Mouse (Mus musculus): ENCODE data around the gene Armc6. TPM values are rescaled to one million over a fixed set of nuclear protein-coding genes. Genes with fewer than 3 reads are reported as not detected.
A peak's percentile ranks its signal among the peaks of the same experiment; 100 is the strongest.

The Armc6 gene
- polyA plus RNA-seq, 1 experiment from 2014 or later = 48.4 TPM

- Histone ChIP-seq H3K4me3 (peak overlapping the region; percentile 62), H3K4me1 (peaks cover 11% of the 10 kb centered on the region), H3K4me2 (replicated peaks) (peak overlapping the region; percentile 91), H3K36me3 (no peaks in the 10 kb centered on the region), H3K27me3 (peaks cover 19% of the 10 kb centered on the region), H3K27ac (no peak overlapping the region), H3K9ac (peak overlapping the region; percentile 73; the same call in 1 of the 2 replicates), H3K9me3 (replicated peaks) (no peaks in the 10 kb centered on the region)
- 72% methylated on average over 1 of the region's 1 CpGs for WGBS
- ATAC-seq (ENCODE audit: low FRiP score) = no peak
Measured at GRCm38 (mm10) chr8:70211275-70211674, 23.0 kb downstream of the Armc6 start.

DNA sequence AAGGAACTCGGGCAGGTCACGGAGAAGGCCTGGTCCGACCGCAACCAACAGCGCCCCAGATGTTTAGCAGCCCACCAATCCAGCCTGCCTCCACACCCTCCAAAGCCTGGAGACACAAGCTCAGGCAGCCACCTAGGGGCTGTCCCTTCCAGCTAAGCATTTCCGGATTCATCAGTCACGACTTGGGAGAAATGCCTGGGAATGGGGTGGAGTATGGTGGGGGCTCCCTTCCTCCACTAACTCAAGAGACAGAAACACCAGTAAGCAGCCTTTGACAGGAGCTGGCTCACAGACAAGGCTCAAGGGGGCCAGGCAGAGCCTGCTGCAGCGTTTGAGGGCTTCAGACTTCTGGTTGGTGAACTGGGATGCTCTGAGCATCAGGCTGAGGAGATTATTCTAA is 23.7 kb downstream of the Armc6 start:
- Histone ChIP-seq H3K4me2 (replicated peaks) (0 out of 2 replicates have a peak overlapping the region, but pooled peaks have one; percentile 27), H3K4me1 (peaks cover 11% of the 10 kb centered on the region), H3K4me3 (no peak overlapping the region), H3K36me3 (no peaks in the 10 kb centered on the region), H3K9ac (no peak overlapping the region), H3K27me3 (peaks cover 19% of the 10 kb centered on the region), H3K27ac (no peak overlapping the region), H3K9me3 (replicated peaks) (no peaks in the 10 kb centered on the region)
- 29% methylated on average over 8 of the region's 8 CpGs for WGBS
- ATAC-seq (ENCODE audit: low FRiP score) = no peak

DNA sequence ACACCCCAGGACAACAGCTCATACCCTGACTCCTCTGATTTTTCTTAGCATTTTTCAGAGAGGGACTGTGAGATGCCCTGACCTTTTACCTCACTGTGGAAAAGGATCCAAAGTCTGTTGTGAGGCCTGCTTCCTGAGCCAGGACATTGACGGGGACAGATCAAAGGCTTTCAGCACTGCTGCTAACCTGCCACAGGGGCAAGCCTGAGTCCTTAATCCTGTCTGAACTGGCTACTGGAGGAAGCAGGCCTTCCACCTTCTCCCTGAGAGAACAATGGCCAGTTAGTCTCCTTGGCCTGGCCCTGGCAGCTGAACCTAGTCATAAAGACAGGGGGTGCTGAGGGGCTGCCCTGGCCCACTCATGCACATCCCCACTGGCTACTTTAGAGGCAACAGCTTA is 26.1 kb downstream of the Armc6 start:
- no peak overlapping the region for H3K27ac ChIP-seq
- H3K4me1 ChIP-seq = peaks cover 9% of the 10 kb centered on the region
- H3K4me2 ChIP-seq (replicated peaks) = no peak overlapping the region
- ATAC-seq (ENCODE audit: low FRiP score) = no peak
- H3K4me3 ChIP-seq = no peak overlapping the region
- H3K36me3 ChIP-seq = no peaks in the 10 kb centered on the region
- 50% methylated on average over 1 of the region's 1 CpGs for WGBS
- no peaks in the 10 kb centered on the region for H3K9me3 ChIP-seq (replicated peaks)
- H3K27me3 ChIP-seq = peaks cover 19% of the 10 kb centered on the region
- H3K9ac ChIP-seq = no peak overlapping the region

- Histone ChIP-seq H3K36me3 (no peaks in the 10 kb centered on the region), H3K4me1 (0 out of 2 replicates have a peak, but pooled peaks cover 6% of the 10 kb centered on the region), H3K9ac (no peak overlapping the region), H3K27ac (no peak overlapping the region), H3K27me3 (peaks cover under 1% of the 10 kb centered on the region; the same call in 1 of the 2 replicates), H3K4me3 (no peak overlapping the region), H3K9me3 (replicated peaks) (no peaks in the 10 kb centered on the region), H3K4me2 (replicated peaks) (no peak overlapping the region)
- ATAC-seq (ENCODE audit: low FRiP score) = no peak
- 75% methylated on average over 1 of the region's 1 CpGs for WGBS
Measured at GRCm38 (mm10) chr8:70204757-70205156, 29.5 kb downstream of the Armc6 start.

DNA sequence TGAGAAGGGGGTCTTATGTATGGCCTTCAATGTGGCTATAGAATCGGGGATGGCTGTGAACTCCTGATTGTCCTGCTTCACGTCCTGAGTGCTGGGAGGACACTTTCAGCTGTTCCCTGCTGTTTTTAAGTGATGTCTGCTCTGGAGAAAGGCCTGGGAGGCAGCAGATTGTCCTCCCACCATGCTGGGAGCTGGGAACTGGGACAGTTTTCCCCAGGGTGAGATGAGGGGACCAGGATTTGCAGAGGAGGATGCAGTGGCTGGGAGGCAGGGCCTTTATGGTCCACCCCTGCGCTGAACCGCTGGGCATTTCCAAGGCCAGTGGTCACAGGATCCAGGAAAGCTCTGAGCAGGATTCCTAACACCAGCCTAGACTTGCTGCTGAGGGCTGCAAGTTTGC is 31.2 kb downstream of the Armc6 start:
- H3K9ac ChIP-seq = no peak overlapping the region
- no peak for ATAC-seq (ENCODE audit: low FRiP score)
- H3K4me1 ChIP-seq = 0 out of 2 replicates have a peak, but pooled peaks cover 6% of the 10 kb centered on the region
- H3K27ac ChIP-seq = no peak overlapping the region
- H3K4me2 ChIP-seq (replicated peaks) = no peak overlapping the region
- 81% methylated on average over 4 of the region's 4 CpGs for WGBS
- H3K36me3 ChIP-seq = no peaks in the 10 kb centered on the region
- H3K4me3 ChIP-seq = no peak overlapping the region
- no peaks in the 10 kb centered on the region for H3K9me3 ChIP-seq (replicated peaks)
- no peaks in the 10 kb centered on the region for H3K27me3 ChIP-seq

DNA sequence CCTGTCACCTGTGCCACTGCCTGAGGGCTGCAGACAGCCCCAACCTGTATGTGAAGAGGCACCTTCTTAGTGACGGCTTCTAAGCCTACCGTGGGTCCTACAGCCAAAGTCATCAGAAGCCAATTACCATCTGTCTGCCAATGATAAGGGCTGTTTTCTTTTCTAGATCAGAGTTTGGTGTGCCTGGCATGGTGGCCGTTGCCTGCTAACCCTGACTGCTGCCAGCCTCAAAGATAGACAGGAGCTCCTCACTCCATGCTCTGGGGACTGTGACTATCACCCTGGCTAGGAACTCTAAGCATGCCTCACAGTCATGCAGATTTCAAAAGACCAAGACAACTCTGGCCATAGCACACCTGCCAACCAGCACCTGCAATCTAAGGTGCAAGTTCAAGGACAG is 32.8 kb downstream of the Armc6 start:
- WGBS = 79% methylated on average over 3 of the region's 3 CpGs
- Histone ChIP-seq H3K9me3 (replicated peaks) (no peaks in the 10 kb centered on the region), H3K9ac (no peak overlapping the region), H3K4me3 (no peak overlapping the region), H3K4me2 (replicated peaks) (no peak overlapping the region), H3K27ac (no peak overlapping the region), H3K27me3 (no peaks in the 10 kb centered on the region; the same call in 1 of the 2 replicates), H3K36me3 (no peaks in the 10 kb centered on the region), H3K4me1 (0 out of 2 replicates have a peak, but pooled peaks cover 6% of the 10 kb centered on the region)
- ATAC-seq (ENCODE audit: low FRiP score) = no peak

DNA sequence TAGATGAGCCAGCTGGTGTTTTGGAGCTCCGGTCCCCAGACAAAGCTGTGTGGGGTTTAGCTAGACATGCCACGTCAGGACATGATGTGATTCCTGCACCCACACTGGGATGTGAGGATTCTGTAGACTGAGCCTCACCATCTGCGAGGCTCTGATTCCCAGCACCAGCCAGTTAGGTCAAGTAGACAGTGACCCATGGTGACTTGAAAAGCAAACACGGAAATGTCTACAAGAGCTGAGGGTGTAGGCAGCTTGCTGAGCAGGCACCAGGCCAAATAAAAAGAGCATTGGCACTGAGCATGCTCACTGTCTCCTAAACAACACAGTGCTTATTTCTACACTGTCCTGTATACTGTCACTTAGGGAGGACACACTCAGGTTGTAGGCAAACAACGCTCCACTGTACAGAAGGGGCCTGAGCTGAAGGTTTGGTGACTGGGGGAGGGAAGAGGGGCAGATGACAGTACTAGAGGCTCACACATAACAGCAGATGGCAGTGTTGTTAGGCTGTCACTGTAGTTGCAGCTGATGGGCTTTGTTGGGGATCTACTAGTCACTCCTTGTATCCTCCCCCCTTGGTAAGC is 34.1 kb downstream of the Armc6 start:
- 0 out of 2 replicates have a peak overlapping the region, but pooled peaks have one; percentile 10 for H3K9ac ChIP-seq
- H3K4me2 ChIP-seq (replicated peaks) = no peak overlapping the region
- no peak overlapping the region for H3K27ac ChIP-seq
- H3K4me1 ChIP-seq = 0 out of 2 replicates have a peak, but pooled peaks cover 6% of the 10 kb centered on the region
- no peaks in the 10 kb centered on the region; the same call in 1 of the 2 replicates for H3K27me3 ChIP-seq
- H3K9me3 ChIP-seq (replicated peaks) = no peaks in the 10 kb centered on the region
- H3K4me3 ChIP-seq = no peak overlapping the region
- no peak for ATAC-seq (ENCODE audit: low FRiP score)
- H3K36me3 ChIP-seq = no peaks in the 10 kb centered on the region
- 68% methylated on average over 5 of the region's 5 CpGs for WGBS

GRCm38 (mm10) chr8:70197603-70198002 is 36.7 kb downstream of the Armc6 start:
- 50% methylated on average over 7 of the region's 7 CpGs for WGBS
- 0 out of 2 replicates have a peak overlapping the region, but pooled peaks have one; percentile 0 for H3K9ac ChIP-seq
- ATAC-seq (ENCODE audit: low FRiP score) = no peak

DNA sequence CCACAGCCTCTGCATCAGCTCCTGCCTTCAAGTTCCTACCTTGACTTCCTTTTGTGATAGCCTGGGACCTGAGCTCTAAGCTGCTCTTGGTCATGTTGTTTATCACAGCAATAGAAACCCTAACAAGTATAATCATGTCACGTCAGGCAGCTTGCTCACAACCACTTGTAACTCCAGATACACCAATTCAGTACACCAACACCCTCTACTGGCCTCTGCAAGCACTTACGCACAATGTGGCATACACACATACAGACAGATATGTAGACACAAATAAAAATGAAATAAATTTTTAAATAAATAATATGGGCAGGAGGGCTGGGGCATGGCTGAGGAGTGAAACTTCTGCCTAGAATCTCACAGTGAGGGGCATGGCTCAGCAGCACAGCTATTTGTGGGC is 38.5 kb downstream of the Armc6 start:
- Histone ChIP-seq H3K4me3 (no peak overlapping the region), H3K27me3 (no peaks in the 10 kb centered on the region; the same call in 1 of the 2 replicates), H3K36me3 (no peaks in the 10 kb centered on the region), H3K4me2 (replicated peaks) (no peak overlapping the region), H3K9ac (no peak overlapping the region), H3K9me3 (replicated peaks) (no peaks in the 10 kb centered on the region), H3K27ac (no peak overlapping the region), H3K4me1 (0 out of 2 replicates have a peak, but pooled peaks cover 9% of the 10 kb centered on the region)
- no peak for ATAC-seq (ENCODE audit: low FRiP score)
- 82% methylated on average over 2 of the region's 2 CpGs for WGBS

More at GRCm38 (mm10) chr8:70197603-70198002, 36.7 kb downstream of the Armc6 start:
- Histone ChIP-seq H3K9me3 (replicated peaks) (no peaks in the 10 kb centered on the region), H3K4me1 (0 out of 2 replicates have a peak, but pooled peaks cover 6% of the 10 kb centered on the region), H3K27me3 (no peaks in the 10 kb centered on the region; the same call in 1 of the 2 replicates), H3K4me2 (replicated peaks) (no peak overlapping the region), H3K36me3 (no peaks in the 10 kb centered on the region), H3K27ac (no peak overlapping the region), H3K4me3 (no peak overlapping the region)

- Histone ChIP-seq H3K27ac (no peak overlapping the region), H3K4me3 (no peak overlapping the region), H3K36me3 (no peaks in the 10 kb centered on the region), H3K9ac (no peak overlapping the region), H3K4me2 (replicated peaks) (no peak overlapping the region), H3K9me3 (replicated peaks) (no peaks in the 10 kb centered on the region), H3K27me3 (no peaks in the 10 kb centered on the region; the same call in 1 of the 2 replicates), H3K4me1 (0 out of 2 replicates have a peak, but pooled peaks cover 3% of the 10 kb centered on the region)
- 76% methylated on average over 3 of the region's 3 CpGs for WGBS
- no peak for ATAC-seq (ENCODE audit: low FRiP score)
Measured at GRCm38 (mm10) chr8:70194191-70194590, 40.1 kb downstream of the Armc6 start.

DNA sequence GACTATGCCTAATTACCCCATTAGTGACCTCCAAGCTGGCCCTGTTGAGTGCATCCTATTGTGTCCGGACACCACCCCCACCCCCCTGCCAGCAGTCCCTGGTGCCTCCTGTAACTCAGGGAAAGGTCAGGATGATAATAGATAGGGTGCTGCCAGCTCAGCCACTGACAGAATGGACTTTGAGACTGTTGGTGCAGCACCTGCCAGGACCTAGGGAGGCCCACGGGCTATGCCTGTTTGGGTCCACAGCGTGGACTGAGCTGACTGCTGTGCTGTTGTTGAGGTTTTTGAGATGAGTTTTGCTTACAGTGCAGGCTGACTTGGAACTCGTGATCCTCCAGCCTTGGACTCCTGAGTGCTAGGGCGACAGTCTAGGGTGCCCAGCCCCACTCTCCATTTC is 41.0 kb downstream of the Armc6 start:
- no peak overlapping the region for H3K4me2 ChIP-seq (replicated peaks)
- H3K4me1 ChIP-seq = 0 out of 2 replicates have a peak, but pooled peaks cover 3% of the 10 kb centered on the region
- H3K27ac ChIP-seq = no peak overlapping the region
- no peak for ATAC-seq (ENCODE audit: low FRiP score)
- no peak overlapping the region for H3K4me3 ChIP-seq
- no peaks in the 10 kb centered on the region for H3K36me3 ChIP-seq
- no peaks in the 10 kb centered on the region for H3K9me3 ChIP-seq (replicated peaks)
- WGBS = 56% methylated on average over 5 of the region's 5 CpGs
- no peaks in the 10 kb centered on the region; the same call in 1 of the 2 replicates for H3K27me3 ChIP-seq
- peak overlapping the region; percentile 19; the same call in 1 of the 2 replicates for H3K9ac ChIP-seq

DNA sequence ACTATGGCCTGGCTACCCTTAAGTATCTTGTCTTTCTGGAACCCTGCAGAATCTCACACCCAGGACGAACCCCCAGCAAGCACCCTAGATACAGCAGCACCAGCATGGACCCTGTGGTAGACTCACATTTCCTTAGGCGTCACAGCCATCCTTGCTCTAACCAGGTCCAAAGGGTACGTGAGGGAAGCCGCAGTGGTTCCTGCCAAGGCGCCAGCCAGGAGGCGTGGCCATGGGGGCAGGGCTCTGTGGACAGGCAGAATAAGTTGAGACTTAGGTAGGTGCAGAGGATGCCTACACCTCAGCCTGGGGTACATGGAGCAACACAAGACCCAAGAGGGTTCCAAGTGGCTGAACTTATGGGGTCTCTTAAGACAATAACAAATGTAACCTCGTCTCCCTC is 45.6 kb downstream of the Armc6 start:
- 70% methylated on average over 7 of the region's 7 CpGs for WGBS
- H3K4me2 ChIP-seq (replicated peaks) = no peak overlapping the region
- H3K36me3 ChIP-seq = no peaks in the 10 kb centered on the region
- no peak overlapping the region for H3K9ac ChIP-seq
- 0 out of 2 replicates have a peak, but pooled peaks cover 3% of the 10 kb centered on the region for H3K4me1 ChIP-seq
- no peak for ATAC-seq (ENCODE audit: low FRiP score)
- no peak overlapping the region for H3K4me3 ChIP-seq
- H3K27me3 ChIP-seq = no peaks in the 10 kb centered on the region
- H3K27ac ChIP-seq = no peak overlapping the region
- H3K9me3 ChIP-seq (replicated peaks) = no peaks in the 10 kb centered on the region

DNA sequence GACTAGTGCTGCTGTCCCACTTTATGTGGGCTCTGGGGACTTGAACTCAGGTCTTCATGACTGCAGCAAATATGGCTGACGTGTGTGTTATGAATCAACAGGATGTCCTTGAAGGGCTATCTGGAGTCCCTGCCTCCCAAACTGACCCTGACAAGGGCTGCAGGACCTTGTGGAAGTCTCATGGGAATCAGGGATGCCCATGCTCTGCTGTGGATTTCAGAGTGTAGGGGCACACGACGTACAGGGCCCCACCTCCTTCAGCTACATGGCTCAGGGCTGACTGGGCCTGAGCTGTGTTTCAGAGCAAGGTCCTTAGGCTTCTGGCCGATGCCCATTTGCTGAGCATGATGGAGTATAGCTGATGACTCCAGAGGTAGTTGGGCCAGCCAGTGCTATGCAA is 51.1 kb downstream of the Armc6 start:
- Histone ChIP-seq H3K36me3 (peaks cover 28% of the 10 kb centered on the region), H3K4me3 (no peak overlapping the region), H3K9me3 (replicated peaks) (no peaks in the 10 kb centered on the region), H3K9ac (no peak overlapping the region), H3K27ac (no peak overlapping the region), H3K4me1 (0 out of 2 replicates have a peak, but pooled peaks cover 3% of the 10 kb centered on the region), H3K4me2 (replicated peaks) (no peak overlapping the region), H3K27me3 (no peaks in the 10 kb centered on the region)
- WGBS = 85% methylated on average over 4 of the region's 4 CpGs
- ATAC-seq (ENCODE audit: low FRiP score) = no peak
